Mouse (Mus musculus) frontal cortex, postnatal 14 days (tissue): ENCODE measurements around the gene Ildr2.

ENCODE experiments used
- DNase-seq, 2 experiments: peaks; one replicate each; pipeline ENCODE4 v3.0.0; 2022; ENCODE audit warnings: low spot score in 2 of 2

Gene Ildr2

DNA sequence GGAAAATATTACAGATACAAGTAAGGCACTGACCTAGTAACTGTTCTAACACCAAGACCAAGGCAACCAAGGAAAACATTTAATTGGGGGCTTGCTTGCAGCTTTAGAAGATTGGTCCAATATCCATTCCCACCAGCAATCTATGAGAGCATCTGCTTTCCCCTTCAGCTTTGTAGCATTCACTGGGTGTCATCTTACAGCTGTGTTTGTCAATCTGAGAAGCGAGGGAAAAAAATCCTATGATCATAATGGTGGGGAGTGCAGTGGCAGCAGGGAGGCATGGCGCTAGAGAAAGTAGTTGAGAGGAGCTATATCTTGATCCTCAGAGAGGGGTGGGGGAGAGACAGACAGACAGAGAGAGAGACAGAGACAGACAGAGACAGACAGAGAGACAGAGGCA, 88.1 kb downstream of the Ildr2 start:
- no peak for DNase-seq

DNA sequence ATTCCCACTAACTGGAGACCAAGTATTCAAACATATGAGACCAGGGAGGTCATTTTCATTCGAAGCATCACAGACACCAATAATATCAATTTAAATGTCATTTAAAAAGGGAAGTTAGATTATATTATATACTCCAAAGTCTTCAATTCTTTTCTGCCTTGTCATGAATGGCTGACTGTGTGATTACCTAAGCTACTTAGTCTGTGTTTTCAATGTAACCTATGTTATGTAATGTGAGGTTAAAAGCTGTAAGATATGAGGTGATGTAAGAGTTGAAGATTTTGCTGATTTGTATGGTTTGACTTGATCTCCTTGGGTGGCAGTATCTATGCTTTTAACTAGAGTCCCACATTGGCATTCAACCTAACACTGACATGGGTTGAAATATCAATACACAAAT, 88.6 kb downstream of the Ildr2 start:
- no peak for DNase-seq

DNA sequence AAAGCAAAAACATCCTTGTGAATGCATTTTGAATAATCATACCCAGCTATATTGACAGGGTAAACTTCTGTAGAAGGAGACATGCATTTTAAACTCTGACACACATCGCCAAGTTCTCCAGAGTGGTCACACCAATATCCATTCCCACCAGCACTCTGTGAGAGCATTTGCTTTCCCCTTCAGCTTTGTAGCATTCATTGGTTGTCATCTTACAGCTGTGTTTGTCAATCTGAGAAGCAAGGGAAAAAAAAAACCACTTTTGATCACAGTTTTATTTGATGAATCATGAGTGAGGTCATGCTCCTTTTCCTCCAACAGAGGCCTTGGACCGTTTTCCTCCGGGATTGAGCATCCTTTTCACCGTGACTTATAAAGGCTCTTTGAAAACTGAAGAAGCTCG, 89.6 kb downstream of the Ildr2 start:
- DNase-seq = no peak

- DNase-seq = no peak
Observed at GRCm38 (mm10) chr1:166344300-166345077, 90.5 kb downstream of the Ildr2 start.

- DNase-seq = no peak
Observed at GRCm38 (mm10) chr1:166345602-166346001, 91.7 kb downstream of the Ildr2 start.

- no peak for DNase-seq
Observed at GRCm38 (mm10) chr1:166346906-166347305, 93.0 kb downstream of the Ildr2 start.

DNA sequence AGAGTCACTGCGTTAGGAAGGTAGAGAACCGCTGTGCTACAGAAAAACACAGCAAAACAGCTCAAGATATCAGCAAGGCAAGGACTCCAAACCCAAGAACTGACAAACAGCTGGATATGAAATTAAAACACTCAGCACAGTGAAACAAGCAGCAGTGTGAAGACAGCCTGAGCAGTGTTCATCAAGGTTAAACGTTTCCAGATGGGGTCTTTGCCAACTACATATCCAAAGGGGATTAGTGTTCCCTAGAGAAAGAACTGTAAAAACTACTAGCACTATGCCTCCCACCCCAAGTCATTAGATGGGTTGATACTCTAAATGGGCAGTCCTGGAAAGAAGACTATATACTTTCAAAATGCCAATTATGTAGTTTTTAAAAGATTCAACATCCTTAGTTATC, 95.4 kb downstream of the Ildr2 start:
- DNase-seq = no peak

DNA sequence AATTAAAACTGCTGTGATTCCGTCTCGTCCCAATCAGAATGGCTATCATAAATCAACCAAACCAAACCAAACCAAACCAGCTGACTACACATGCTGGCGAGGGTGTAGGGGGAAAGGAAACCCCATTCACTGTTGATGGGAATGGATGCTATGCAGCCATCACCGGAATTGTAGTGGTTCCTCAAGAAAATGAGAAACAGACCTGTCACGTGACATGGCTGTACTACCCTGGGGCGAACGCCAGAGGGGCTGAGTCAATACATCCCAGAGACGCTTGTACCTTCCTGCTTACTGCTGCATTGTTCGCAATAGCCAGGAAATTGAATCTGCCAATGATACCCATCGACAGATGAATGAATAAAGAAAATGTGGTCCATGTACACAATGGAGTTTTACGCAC, 95.8 kb downstream of the Ildr2 start:
- no peak for DNase-seq

GRCm38 (mm10) chr1:166360157-166360855, 106.4 kb downstream of the Ildr2 start:
- peak; percentile 63 to 93 for DNase-seq

GRCm38 (mm10) chr1:166360896-166361295, 107.0 kb downstream of the Ildr2 start:
- DNase-seq = no peak

- DNase-seq = no peak
Observed at GRCm38 (mm10) chr1:166361842-166362241, 107.9 kb downstream of the Ildr2 start.

DNA sequence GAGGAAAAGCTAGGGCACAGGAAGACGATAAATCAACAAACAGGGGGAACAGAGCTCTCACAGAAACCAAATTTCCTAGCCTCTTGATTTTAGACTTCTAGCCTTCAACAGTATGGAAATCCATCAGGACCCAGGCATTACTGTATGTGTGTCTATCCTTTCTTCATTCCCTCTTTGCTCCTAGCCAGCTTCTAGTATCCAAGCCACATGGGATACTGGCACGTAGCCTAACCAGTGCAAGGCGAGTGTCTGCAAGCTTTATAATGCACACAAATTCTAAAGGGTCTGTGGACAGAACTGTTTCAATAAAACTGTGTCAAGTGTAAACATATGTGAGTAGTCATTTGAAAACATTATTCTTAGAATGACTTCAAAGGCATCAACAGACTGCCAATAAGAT, 108.7 kb downstream of the Ildr2 start:
- no peak for DNase-seq

GRCm38 (mm10) chr1:166363122-166363521, 109.2 kb downstream of the Ildr2 start:
- DNase-seq = no peak
